Mouse (Mus musculus): ENCODE data around the gene Hydin.
"Not testable (repeated sequence)": the region's sequence is repeated elsewhere in the genome, so short reads cannot be mapped to it uniquely, and the experiment has no call there.

Hydin gene

DNA sequence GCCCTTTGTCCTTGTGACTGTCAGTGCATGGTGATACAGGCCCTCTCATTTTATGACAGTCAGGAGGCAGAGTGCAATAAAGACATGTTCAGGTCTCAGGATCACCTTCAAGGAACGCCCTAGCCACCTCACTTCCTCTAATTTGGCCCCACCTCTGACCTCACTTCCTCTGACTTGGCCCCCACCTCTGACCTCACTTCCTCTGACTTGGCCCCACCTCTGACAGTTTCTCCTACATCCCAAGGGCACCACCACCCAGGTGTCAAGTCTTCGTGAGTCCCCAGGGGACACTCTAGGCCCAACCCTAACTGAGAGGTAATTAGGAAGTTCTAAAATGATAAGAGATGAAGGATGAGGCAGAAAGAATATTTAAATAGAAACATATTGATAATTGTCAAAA, 177.5 kb downstream of the Hydin start:
- DNase-seq (ENCODE audit: low read depth), result no peak

DNA sequence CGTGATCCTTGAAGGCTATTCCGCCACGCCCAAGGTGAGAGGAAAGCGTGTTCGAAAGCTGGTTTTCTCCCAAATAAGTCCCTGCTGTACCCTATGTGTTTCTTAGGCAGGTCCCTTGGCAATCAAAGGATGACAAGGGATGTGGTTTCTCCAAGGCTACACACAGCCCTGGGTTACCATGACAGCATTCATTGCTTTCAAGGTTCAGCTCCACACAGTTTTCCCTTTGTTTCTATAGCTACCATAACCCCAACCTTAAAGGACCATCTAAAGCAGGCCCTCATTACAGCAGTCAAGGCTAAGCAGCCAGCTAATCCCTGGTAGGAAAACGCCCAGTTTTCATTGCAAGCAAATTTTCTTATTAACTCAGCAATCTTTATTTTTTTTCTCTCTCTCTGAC, 183.7 kb downstream of the Hydin start:
- no peak for DNase-seq (ENCODE audit: low read depth)

DNA sequence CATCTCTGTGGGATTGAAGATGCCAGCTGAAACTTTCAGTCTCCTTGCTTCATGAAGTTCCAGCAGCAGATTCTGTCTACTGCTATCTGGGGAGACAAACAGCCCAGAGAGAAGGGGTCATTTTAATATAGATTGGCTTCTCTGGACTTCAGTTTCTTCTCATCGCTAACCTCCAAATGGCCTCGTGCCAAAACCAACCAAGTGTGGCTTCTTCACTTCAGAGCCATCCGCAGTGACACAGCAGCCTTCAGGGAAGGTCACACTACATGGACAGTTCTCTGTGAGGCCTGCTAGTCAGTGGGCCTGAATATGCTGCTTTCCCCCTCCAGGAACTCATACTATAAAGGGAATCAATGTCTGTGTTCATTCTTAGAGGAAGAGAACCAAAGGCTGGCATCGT, 187.7 kb downstream of the Hydin start:
- DNase-seq (ENCODE audit: low read depth), result no peak

DNA sequence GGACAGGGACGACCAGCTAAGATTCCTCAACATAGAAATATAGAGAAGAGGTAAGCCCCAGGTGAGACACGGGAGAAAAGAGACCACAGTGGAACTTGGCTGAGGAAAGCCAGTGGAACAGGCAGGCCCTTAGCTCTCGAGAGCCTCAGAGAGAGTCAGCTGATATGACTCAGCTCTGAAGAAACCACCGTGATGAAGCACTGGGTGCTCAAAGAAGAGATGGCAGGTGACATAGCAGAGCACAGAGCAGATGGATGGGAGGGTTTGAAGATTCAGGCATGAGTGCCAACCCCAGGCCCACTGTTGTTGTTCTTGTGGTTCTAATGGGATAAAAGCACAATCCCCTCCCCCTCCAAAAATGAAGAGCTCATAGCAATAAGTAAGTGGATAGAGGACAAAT, 190.6 kb downstream of the Hydin start:
- no peak for DNase-seq (ENCODE audit: low read depth)

DNA sequence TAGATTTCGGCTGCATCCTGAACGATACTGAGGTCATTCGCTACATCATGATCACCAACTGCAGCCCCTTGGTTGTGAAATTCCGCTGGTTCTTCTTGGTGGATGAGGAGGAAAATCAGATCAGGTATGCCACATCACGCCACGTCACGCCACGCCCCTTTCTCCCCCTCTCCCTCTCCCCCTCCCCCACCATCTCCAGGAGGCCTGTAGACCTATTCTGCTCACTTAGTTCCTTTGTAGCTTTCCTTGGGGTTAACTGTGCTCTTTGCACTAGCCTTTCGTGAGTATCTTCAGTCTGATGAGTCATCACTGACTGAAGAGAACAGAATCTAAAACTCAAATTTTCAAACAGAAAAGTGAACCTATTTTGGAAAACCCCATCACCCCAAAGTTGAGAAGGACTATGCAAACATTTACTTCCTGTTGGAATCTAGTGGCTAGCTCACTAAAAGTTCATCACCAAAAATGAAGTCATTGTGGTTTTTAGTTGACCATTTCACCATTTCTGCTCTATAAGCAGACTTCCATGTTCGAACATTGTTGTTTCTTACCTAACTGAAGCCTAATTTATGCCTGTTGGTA, 195.9 kb downstream of the Hydin start:
- DNase-seq (ENCODE audit: low read depth), result no peak

DNA sequence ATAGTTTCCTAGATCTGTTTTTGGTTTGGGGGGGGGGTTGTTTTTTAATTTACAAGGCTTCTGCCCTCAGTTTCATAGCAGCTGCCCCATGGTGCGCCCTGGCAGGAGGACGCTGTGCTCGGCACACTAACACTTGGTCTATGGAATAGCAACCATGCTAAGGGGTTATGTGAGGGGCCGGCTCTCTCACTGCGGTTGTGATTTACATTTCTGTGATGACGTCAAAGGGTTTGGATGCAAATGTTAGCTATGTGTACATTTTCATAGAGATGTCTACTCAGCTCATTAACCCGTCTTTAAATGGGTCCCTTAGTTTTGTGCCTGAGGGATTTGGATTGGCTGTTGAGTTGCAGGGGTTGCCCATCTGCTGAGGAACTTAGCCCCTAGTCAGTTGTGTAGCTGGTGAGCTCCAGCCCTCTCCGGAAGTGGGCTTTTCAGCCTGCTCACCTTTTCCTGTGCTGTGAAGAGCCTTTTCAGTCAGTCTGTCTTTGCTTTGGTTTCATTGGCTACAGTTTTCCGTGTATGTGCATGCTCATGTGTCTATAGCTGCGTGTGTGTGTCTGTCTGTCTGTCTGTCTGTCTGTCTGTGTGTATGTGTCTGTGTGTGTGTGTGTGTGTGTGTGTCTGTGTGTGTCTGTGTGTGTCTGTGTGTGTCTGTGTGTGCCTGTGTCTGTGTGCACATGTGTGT, 197.1 kb downstream of the Hydin start:
- DNase-seq (ENCODE audit: low read depth), result no peak

DNA sequence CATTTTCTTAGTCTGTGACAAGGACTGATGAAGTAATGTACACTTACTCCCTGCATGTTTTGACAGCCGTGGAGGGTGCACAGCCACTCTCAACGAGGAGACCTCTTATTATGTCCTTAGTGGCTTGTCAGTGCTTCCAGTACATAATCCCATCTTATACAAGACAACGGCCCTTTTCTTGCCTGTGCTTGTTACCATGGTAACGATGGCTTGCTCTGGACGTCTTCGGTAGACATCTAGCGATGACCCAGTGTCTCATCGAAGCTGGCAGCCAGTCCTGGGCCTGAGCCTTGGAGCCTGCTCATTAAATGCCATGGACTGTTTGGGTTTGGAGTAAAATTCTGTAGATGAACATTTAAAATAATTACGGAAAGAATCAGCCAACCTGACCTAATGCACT, 198.8 kb downstream of the Hydin start:
- DNase-seq (ENCODE audit: low read depth), result no peak

DNA sequence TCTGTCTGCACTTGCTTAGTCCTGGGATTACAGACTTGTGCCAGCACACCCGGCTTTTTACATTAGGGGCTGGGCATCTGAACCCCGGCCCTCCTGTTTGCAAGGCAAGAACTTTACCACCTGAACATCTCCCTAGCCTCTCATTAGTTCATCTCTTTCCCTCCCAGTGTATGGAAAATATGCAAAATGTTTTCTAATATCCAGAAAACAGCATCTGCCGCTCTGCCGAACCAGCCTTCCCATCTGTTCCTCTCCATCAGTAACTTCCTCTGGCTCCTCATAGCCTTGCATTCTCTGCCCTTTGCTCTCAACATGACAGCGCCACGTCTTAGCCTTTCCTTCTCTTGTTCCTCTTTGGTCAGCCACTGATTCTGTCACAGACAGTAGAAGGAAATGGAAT, 210.5 kb downstream of the Hydin start:
- DNase-seq (ENCODE audit: low read depth), result no peak

DNA sequence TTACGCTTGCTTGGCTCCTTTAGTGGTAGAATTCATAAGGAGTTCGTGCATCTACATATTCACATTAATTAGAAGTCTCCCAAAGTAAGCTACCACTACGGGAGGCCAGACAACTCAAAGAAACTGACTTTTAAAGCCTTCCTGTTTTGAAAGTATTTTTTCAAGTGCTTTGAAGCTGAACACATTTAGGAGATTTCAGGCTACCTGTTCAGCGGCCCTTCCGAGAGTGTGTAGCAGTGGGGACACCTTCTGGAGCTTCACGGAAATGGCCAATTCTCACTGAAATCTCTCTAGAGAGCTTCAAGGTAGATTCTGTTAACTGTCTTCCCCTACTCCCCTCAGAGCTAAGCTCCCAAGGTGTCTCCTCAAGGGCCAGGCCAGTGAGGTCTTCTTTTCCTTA, 211.8 kb downstream of the Hydin start:
- peak; percentile 3 for DNase-seq (ENCODE audit: low read depth)

DNA sequence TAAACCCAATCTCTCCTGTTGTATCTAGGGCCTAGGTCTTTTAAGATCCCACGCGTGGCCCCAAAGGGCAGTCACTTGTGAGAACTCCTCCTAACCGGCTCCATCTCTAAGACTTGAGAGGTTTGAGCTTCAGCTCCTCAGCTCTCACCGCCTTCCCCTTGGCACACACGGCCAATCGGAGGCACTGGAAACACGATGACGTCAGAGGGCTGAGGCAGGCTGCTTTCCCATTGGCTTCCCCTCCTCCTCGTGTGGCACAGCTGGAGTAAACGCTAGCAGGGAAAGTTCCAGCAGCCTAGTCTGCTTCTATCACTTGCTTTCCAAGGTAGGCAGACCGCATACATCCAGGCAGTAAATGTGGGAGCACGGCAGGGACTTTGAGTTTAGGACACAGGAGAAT, 212.6 kb downstream of the Hydin start:
- DNase-seq (ENCODE audit: low read depth), result no peak

DNA sequence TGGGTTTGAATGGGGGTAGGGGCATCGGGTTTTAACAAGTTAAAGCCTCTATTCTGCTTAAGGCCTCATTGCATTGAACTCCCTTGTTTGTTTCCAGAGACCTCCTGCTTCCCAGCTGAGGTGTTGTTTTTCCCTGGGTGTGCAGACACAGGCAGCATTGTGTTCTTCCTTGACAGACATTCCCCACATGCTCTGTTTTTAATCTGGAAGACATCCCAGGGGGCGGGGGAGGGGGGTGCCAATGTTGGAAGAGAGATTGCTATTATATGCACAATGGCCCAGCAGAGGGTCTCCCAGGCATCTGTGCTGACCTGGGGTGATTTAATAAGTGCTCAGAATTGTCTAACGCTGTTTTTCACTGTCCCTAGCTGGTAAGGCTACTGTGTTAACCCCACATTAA, 215.5 kb downstream of the Hydin start:
- no peak for DNase-seq (ENCODE audit: low read depth)

DNA sequence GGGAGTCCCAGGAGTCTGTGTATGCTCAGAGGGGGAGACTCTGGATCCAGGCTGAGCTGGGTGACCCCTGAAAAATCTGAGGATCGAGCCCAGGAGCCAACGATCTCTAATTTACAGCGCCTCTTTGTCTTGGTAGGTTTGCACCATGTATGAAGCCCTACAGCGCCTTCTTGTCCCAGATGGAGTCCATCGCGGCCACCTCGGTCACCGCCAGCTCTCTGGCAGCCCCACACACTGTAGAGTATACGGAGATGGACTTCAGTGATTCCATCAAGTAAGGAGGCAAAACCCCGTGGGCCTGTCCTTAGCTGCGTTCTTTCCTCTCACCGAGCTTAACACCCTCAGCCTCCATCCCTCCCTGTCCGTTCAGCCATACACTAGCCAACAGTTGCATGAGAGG, 218.5 kb downstream of the Hydin start:
- no peak for DNase-seq (ENCODE audit: low read depth)

DNA sequence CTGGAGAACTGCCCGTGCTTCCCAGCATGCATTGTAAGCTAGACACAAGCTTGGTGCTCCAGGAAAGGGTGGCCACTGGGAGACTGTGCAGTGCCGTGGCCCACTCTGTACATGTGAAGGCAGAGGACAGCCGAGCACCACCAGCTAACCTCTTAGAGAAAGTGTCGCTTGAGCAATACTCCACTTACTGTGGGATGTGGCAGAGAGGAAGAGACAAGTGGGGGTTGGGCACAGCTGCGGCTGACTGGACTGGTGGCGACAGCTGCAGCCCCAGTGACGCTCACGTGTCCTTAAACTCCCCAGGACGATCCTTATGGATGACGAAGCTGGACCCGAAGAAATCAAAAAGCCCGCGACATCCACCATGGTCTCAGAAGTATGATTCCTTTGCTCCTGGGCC, 219.2 kb downstream of the Hydin start:
- no peak for DNase-seq (ENCODE audit: low read depth)

DNA sequence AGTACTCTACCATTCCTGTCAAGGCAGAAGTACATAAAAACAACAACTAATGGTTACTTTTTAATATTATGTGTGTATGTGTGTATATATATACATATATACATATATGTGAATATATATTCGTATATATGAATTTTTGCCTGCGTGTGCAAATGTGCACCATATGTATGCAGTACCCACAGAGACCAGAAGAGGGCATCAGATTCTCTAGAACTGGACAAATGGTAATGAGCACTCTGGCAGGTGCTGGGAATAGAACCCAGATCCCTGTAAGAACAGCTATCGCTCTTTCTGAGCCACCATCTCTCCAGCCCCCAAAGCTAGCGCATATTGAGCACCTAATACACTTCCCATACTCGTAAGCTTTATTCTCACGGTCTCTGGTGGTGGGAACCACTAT, 220.9 kb downstream of the Hydin start:
- no peak for DNase-seq (ENCODE audit: low read depth)

DNA sequence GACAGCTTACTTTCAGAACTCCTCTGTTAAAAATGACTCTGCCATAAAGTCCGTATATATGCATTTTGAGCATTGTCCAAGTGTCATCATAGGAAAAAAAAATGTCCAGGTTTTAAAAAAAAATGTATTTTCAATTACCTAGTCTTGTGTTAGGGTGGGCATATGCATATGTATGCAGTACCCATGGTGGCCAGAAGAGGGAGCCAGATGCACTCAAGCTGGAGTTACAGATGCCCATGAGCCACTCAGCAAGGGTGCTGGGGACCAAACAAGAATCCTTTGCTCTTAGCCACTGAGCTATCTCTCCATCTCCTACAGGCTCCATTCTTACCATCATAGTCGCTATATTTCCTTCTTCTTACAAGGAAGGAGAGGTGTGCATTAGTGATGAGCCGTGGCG, 222.6 kb downstream of the Hydin start:
- DNase-seq (ENCODE audit: low read depth), result no peak

DNA sequence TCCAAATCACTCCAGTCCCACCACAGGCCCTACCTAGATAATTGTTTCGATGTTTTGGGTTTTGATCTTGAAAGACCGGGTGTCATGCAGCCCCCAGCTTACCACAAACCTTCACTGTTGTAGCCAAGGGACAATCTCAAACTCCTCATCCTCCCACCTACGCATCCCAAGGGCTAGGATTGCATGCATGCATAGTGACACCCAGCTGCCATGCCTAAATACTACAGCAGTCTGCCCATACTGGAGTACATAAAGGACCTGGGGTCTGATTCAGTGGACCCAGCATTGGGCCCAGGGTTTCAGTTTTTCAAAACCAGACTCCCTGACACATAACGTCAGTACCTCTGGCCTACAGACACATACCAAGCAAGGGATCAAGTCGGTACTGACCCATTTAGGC, 224.3 kb downstream of the Hydin start:
- DNase-seq (ENCODE audit: low read depth), result no peak

DNA sequence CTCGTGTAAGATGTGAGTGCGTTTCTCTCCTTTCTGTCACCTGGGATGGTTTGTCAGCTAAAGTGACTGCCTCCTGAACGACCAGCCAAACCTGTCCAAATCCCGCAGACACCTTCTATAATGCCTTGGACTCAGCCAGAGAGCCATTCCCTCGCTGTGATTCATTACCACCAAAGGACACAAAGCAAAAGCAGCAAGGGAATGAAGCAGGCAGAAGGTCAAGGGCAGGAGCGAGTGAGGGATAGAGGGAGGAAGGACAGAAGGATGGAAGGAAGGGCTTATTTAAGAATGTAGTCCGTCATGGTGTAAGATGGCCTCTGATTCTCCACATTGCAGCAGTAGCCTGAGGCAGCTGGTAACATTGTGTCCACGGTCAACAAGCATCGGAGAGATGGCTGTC, 229.5 kb downstream of the Hydin start:
- no peak for DNase-seq (ENCODE audit: low read depth)

DNA sequence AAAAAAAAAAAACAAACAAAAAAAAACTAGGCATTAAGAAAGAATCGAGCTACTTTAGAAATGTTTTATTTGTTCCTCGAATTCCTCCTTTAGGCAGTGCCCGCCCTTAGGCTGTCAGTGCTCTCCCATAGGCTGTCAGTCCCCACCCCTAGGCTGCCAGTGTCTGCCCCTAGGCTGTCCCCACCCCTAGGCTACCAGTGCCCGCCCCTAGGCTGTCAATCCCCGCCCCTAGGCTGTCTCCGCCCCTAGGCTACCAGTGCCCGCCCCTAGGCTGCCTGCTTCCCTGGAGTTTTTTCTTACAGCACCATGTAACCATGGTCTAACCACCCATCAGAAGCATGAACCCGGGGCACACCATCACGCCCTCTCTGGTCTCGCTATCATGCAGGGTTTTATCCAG, 233.5 kb downstream of the Hydin start:
- DNase-seq (ENCODE audit: low read depth), result no peak

DNA sequence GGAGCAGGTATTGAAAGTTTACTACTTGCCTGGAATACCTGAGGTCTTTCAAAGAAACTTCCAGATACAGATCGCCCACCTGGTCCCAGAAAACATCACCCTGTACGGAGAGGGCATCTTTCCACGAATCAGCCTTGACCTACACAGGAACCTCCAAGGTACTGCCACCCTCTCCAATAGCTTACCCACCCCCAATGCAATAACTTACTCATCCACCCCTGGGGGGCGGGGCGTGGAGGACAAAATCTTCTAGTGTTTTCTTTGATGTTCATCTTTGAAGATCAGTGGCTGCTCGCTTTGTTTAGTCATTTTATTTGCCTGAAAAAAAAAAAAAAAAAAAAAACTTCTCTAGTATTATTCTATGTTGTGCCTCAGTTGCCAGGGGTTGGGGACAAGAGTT, 233.9 kb downstream of the Hydin start:
- DNase-seq (ENCODE audit: low read depth), result no peak

DNA sequence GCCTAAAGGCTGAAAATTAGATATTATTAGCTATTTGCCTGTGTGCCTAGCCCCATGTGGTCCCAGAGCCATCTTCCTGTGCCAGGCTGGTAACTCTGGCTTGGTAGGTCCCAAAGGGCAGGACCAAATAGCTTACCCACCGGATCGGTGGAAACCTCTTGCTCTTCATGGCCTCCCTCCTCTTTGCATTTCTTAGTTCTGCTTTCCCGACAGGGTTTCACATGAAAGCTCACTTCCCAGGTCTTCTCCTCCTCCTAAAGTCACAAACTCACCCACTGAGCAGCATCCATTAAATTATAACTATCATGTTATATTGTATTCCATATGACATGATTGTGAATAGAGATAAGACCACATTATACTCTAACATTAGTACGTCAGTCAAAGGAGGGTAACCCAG, 234.6 kb downstream of the Hydin start:
- DNase-seq (ENCODE audit: low read depth), result no peak

DNA sequence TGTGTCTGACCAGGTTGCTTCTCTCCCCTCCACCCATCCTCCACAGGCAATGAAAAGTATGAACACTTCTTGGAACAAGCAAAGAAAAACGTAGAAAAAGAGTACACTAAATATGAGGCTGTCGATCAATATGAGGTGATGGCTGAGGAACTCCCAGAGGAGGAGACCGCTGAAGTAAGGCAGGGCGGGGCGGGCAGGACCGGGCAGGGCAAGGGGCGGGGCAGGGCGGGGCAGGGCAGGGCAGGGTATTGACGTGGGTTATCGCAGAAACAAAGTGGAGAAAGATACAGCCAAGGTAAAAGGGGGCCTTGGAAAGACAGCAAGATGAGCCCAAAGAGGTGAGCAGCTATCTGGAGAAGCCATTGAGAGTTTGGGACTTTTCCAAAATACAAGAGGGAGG, 236.1 kb downstream of the Hydin start:
- no peak for DNase-seq (ENCODE audit: low read depth)

DNA sequence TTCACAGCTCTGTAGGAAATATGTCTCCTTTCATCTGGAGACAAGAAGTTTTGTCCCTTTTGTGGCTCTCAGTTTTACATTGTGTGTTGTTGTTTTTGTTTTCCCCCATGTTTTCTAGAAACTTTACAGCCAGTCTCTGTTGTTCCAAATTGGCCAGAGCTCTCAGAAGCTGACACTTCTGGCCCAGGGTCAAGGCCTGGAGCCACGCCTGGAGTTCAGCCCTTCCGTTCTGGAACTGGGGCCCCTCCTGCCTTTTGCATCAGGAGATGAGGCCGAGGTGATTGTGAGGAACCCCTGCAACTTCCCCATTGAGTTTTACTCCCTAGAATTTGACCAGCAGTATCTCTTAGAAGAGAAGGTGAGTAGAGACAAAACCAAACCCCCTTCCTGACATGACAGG, 242.0 kb downstream of the Hydin start:
- no peak for DNase-seq (ENCODE audit: low read depth)

DNA sequence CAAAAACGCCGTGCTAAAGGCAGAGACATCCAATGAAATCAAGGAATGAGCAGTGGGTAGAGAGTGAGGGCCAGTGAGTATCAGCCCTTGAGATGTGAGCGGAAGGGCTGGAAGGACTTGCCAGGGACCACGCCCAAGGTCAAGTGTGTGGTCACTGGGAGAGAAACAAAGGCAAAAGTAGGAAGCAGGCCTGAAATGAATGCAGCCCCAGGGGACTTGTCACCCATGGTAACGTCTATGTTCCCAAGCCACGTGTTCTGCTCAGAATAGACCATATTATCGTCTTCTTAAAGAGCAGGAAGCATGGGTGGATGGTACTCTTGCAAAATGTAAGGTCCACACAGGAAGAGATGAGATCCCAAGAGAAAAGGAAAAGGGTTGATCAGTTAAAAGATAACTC, 253.0 kb downstream of the Hydin start:
- no peak for DNase-seq (ENCODE audit: low read depth)

DNA sequence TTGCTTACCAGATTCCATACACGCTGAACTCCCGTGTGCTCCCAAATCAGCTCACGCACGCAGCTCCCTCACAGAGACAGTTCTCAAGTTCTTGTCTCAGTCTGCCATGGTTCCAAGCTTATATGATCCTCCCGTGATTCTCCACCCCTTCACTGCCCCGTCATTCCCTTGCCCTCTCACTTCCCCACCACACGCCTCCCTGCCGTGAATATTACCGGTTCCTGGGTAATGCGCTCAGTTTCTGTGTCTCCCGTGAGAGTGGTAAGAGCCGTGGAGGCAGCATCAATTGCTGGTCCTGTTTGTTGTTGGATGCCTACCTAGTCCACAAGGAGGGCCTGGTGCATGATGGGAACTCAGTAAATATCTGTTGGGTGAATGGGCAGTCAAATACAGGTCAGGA, 255.1 kb downstream of the Hydin start:
- DNase-seq (ENCODE audit: low read depth), result no peak

DNA sequence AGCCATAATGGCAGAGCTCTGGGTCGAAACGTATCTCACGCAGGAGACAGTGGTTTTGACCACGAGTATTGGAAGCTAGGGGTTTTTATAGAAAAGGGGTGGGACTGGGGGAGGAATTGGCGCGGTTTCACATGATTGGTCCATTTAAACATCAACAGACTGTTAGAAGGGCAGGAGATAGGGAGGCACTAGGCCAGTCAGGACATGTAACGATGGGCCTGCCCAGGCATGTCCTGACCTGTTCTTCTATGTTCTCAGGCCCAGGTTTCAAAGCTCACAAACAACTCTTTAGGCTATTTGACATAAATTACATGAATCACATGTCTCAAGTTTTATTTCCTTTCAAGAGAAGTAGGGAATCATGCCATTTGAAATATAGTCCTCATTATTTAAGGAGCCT, 255.7 kb downstream of the Hydin start:
- not testable (repeated sequence) for DNase-seq (ENCODE audit: low read depth)

Measured in fibroblast of lung, adult 2 months (primary cell).